ENCODE assay signal across 11 mouse cellular contexts in the genomic region with DNA sequence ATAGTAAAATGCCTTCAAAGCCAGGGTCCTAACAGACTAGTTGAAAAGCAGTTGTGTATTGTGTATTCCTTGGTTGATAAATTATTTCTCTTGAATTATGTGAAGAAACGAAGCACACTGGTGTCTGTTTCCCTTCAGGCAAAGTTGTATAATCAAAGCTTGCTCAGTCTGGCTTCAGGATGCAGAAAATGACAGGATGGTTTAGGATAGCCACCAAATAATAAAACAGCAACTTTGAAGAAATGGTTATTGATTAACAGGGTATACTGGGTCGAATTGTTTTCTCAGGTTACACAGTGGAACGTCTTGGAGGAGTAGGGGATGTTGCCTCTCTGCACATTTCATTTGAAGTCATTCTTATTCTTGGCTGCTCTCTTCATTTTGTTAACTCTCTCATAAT.
"Had no signal": no experiment of that assay in that cellular context is flagged by ENCODE, and none has a peak within 500 bp of the region (broad histone marks: within the 10 kb centered on the region; RNA-seq: fewer than 3 reads in every experiment).

No protein-coding gene starts in this region.

- H3K9ac ChIP-seq: liver, embryonic 13.5 days; midbrain, embryonic 12.5 days had no signal

- H3K27ac ChIP-seq: hindbrain, postnatal 0 days; liver, embryonic 13.5 days; midbrain, embryonic 12.5 days had no signal

- ATAC-seq: hindbrain, postnatal 0 days; inflammation-experienced regulatory T-cells, adult 6 months had no signal

- DNase-seq: kidney, adult 11 months; kidney, adult 9 months; liver, embryonic 13.5 days; lung, adult 2 months; lung, postnatal 14 days; lung, postnatal 4 days; thymus, adult 18-20 months; thymus, postnatal 36 days had no signal

- H3K4me3 ChIP-seq: liver, embryonic 13.5 days; midbrain, embryonic 12.5 days had no signal

- H3K36me3 ChIP-seq: liver, embryonic 13.5 days; midbrain, embryonic 12.5 days had no signal

- H3K4me2 ChIP-seq: liver, embryonic 13.5 days; midbrain, embryonic 12.5 days had no signal

- H3K9me3 ChIP-seq: liver, embryonic 13.5 days; midbrain, embryonic 12.5 days had no signal

- H3K27me3 ChIP-seq: liver, embryonic 13.5 days; midbrain, embryonic 12.5 days had no signal

- H3K4me1 ChIP-seq: liver, embryonic 13.5 days; midbrain, embryonic 12.5 days had no signal
